Mouse (Mus musculus) heart, adult 8-10 months (tissue): ENCODE measurements around the gene Cpne2. TPM values are rescaled to one million over a fixed set of nuclear protein-coding genes. Genes with fewer than 3 reads are reported as not detected.

Experiments
- DNase-seq: peaks from one replicate; pipeline ENCODE4 v3.0.0; 2022; ENCODE audit warnings: low spot score
- total RNA-seq, 4 experiments: library from RNA; stranded (reverse); gene quantifications; 2 replicates each; pipeline ENCODE4 v1.2.4; 2022

The Cpne2 gene
- 1 to 10 TPM; 3.7 to 5.0 (median 4.5) TPM for total RNA-seq

GRCm38 (mm10) chr8:94532873-94533671 lies at the start of gene Cpne2:
TSS of gene Cpne2 (plus strand) at chr8:94532990.
- DNase-seq = peak; percentile 64

GRCm38 (mm10) chr8:94485288-94485687 lies 47.5 kb upstream of the Cpne2 start:
- DNase-seq = peak; percentile 21

DNA sequence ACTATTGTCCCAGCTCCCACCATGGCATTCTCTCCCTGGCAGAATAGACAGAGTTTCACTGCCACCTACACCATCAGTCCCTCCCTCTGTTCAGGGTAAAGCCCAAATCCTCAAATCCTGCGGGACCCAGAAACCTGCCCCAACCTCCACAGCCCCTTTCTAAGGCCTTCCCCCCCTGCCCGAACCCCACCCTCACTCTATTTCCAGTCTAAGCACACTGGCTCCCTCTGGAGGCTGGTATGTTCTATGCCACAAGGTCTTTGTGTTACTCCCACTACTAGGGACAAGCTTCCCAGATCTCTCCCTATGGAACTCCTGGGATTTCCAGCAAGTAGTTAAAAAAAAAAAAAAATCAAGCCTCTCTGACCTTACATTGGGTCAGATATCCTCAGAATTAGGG lies 46.9 kb upstream of the Cpne2 start:
- DNase-seq = peak; percentile 71

- DNase-seq = no peak
Measured at GRCm38 (mm10) chr8:94488016-94488415, 44.8 kb upstream of the Cpne2 start.

DNA sequence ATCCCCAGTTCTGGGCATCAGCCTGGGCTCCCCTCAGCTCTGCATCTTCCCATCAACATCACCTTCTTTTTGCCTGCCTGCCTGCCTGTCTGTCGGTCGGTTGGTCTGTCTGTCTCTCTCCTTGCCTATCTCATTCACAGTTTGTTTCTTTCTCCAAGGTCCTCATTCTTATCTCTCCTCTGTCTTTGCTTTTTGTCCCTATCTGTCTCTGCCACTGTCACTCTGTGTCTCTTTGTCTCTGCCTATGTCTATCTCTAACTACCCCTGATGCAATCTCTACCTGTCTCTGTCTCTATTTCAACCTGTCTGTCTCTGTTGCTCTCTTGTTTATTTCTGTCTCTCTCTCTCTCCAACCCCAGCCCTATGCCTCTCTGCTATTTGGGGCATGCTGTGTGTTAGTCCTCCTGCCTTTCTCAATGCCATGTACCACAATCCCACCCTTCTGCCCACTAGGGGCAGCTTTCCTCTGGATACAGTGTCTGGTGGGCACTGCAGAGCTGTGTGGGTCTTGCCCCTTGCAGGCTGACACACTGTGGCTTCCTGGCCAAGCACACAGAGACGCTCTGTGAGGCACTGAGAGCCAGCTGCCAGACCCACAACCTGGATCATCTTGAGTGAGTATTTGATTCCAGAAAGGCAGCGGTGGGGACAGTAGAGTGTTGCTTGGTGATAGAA lies 42.8 kb upstream of the Cpne2 start:
- no peak for DNase-seq

DNA sequence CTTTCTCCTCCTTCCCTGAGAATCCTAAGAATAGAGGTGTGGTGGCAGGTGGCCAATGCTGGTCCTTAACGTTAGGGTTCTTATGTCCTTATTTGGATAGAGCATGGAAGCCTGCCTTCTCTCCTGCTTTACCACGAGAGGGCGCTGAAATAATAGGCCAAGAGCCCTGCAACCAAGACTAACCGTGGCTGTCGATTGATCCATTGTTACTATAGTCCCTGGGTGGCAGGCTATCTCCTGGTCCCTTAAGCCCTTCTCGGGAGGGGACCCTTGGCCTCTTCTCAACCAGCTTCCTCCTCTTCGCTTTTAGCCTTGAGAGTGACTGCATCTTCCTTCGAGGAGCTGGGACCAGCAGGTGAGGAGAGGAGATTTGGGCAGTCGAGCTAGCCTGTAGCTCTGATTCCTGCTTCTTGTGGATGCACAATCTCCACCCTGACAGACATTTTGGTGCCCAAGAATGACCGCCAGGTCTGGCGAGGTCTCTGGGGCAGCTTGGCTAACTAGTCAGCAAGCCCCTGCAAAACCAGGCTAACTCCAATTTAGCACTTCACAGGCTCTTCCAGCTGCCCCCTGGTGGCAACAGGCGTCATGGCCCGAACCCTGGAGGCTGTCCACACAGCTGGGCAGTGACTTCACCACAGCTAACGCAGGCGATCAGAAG lies 40.6 kb upstream of the Cpne2 start:
- peak; percentile 66 for DNase-seq

GRCm38 (mm10) chr8:94493240-94493639 lies 39.5 kb upstream of the Cpne2 start:
- no peak for DNase-seq

DNA sequence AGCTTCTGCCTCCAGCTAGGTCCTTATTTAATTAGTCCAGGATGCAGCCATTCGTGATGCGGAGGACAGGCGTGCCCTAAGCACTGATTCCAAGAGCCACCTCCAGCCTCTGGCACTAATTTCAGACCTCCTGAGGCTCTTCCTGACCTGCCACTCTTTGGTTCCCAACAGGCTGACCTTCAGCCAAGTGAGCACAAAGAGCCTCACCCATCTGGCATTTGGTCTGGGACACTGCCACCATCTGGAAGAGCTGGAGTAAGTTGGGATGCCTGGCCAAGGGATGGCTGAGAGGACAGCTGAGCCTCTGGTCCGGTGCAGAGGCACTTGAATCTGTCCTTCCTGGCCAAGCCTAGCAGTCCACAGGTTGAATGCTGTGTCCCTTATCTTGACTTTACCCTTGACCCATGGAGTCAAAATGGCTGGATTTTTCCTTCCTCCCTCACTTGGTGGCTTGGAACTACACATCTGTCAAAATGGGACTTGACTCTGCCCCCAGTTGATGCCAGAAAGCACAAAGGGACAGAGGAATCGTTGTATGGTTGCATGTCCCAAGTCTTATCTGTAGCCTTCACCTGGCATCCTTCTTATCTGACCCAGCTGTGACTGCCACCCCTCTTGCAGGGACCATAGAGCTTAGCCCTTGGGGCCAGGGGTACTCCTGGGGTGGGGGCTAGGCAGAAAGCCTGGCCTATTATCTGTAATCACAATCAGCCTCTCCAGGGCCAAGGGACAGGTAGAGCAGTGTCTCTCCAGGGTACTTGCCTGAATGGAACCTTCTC lies 17.2 kb upstream of the Cpne2 start:
- no peak for DNase-seq

- DNase-seq = no peak
Measured at GRCm38 (mm10) chr8:94516209-94516593, 16.6 kb upstream of the Cpne2 start.

GRCm38 (mm10) chr8:94516766-94517165 lies 16.0 kb upstream of the Cpne2 start:
- no peak for DNase-seq

GRCm38 (mm10) chr8:94518331-94518730 lies 14.5 kb upstream of the Cpne2 start:
- DNase-seq = no peak

- DNase-seq = no peak
Measured at GRCm38 (mm10) chr8:94519021-94519420, 13.8 kb upstream of the Cpne2 start.

GRCm38 (mm10) chr8:94521481-94521880 lies 11.3 kb upstream of the Cpne2 start:
- no peak for DNase-seq

DNA sequence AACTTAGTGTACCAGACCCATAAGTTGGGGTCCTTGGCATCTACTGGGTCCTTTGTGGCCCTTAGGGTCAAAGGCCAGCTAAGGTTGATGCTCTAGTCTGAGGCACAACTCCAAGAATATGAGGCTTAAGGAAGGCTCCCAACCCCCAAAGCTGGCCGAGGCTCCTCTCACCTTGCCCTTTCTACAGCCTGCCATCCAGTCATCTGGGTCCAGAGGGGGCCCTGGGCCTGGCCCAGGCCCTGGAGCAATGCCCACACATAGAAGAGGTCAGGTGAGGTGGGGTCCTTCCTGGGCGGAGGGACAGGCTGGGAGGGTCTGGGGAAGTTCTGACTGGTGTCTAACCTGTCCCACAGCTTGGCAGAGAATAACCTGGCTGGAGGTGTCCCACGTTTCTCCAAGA lies 10.3 kb upstream of the Cpne2 start:
- DNase-seq = no peak

GRCm38 (mm10) chr8:94524554-94524953 lies 8.2 kb upstream of the Cpne2 start:
- no peak for DNase-seq

- no peak for DNase-seq
Measured at GRCm38 (mm10) chr8:94527178-94527577, 5.6 kb upstream of the Cpne2 start.

GRCm38 (mm10) chr8:94528245-94528644 lies 4.5 kb upstream of the Cpne2 start:
- DNase-seq = peak; percentile 53

- DNase-seq = no peak
Measured at GRCm38 (mm10) chr8:94529875-94530274, 2.9 kb upstream of the Cpne2 start.

DNA sequence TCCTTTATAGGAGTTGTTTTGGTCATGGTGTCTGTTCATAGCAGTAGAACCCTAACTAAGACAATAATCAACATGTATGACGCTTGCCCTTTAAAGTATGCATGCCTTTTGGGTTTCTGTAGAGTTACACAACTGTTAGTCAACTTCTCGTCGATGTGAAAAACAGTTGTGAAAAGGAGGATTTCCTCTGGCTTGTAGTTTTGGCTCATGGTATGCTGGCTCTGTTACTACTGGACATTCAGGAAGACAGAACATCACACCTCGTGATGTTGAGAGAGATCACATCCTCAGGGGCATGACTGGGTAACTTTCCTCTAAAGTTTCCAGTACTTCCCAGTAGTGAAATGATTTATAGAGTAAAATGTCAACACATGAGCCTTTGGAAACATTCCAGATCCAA lies 2.1 kb upstream of the Cpne2 start:
- DNase-seq = no peak

DNA sequence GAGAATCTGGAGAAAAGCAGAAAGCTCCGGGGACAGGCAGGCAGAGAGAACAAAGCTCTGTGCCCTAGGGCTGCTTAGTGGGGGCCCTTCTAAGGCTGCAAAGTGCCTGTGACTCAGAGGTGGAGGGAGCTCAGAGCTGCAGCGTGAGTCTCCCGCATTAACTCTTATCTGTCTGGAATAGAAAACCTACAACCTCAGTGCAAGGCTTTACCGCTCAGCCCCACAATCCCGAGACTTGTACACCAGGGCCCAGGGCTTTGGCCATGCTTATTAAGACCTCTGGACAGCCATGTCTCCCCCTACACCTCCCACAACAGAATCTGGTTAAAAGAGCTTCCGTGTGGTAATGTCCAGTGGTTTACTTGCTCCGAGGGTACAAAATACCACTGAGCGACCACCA lies 790 bp upstream of the Cpne2 start:
- no peak for DNase-seq

DNA sequence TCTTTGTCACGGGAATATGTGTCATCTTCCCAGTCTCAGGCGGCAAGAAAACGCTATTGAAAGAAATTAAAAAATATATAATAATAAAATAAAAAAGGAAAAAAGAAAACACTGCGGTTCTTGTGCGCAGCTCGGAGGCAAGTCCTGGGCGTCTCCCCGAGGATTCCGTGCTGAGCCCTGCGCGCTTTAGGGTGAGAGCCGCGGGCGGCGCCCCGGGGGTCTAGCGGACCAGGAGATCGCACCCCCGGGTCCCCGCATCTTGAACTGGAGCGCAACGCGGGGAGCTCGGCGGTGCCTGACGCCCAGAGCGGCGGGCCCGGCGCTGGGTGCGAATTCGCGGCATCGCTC lies 291 bp upstream of the Cpne2 start:
- no peak for DNase-seq

- no peak for DNase-seq
Measured at GRCm38 (mm10) chr8:94534612-94535011, 1.8 kb downstream of the Cpne2 start.
